Mouse (Mus musculus): ENCODE measurements around the gene Vars2. TPM values are rescaled to one million over a fixed set of nuclear protein-coding genes. Genes with fewer than 3 reads are reported as not detected.

The Vars2 gene
- polyA plus RNA-seq, 1 experiment from 2014 or later: 9.1 TPM

DNA sequence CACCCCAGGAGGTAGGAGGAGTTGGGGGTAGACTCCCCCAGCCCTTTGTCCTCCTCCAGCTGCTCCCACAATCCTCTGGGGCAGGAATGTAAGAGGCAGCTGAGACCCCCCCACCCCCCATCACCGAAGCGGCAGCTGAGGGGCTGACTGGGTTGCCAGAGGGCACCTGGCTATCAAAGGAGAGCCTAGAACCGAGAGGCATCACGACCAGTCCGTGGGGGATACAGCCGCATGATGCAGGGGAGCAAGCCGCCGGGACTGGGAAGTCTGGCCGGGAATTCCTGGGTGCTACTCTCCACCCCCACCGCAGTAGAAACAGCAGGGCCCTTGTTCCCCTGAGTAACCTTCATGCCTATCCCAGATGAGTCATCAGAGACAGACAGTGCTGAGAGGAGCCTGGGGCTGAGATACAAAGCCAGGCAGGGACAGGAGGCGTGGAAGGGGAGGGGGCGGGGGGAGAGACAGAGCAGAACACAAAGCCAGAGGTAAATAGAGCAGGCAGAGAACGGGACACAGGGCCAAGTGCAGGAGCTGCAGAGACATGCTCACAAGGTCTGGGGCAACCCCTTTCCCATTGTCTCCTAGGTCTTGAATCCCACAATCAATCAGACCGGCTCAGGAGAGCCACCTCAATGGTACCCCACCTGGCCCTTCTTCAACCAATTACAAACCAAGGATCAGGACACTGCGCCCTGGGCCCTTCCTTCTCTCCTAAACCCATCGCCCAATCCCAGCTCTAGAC, 30.5 kb upstream of the Vars2 start:
- 0 out of 2 replicates have a peak, but pooled peaks have one; percentile 28 for ATAC-seq (replicated peaks; ENCODE audit: insufficient number of reproducible peaks, low FRiP score, low TSS enrichment)
- Histone ChIP-seq H3K4me3 (ENCODE audit: low read depth, low read length) (peak overlapping the region; percentile 29), H3K27me3 (ENCODE audit: control insufficient read depth, insufficient read depth, low read length) (peaks cover 17% of the 10 kb centered on the region; the same call in 1 of the 2 replicates), H3K27ac (ENCODE audit: low read depth, low read length) (peak overlapping the region; percentile 74), H3K9me3 (replicated peaks; ENCODE audit: control insufficient read depth, low read length) (no peaks in the 10 kb centered on the region; the same call in 1 of the 2 replicates), H3K4me2 (peak overlapping the region; percentile 55), H3K36me3 (ENCODE audit: control insufficient read depth, insufficient read depth, low read length) (peaks cover 15% of the 10 kb centered on the region), H3K4me1 (ENCODE audit: control insufficient read depth, insufficient read depth, low read length) (peaks cover 35% of the 10 kb centered on the region), H3K9ac (ENCODE audit: low read depth, low read length) (peak overlapping the region; percentile 56)
- WGBS (ENCODE audit: insufficient replicate concordance): 3% methylated on average over 16 of the region's 16 CpGs

DNA sequence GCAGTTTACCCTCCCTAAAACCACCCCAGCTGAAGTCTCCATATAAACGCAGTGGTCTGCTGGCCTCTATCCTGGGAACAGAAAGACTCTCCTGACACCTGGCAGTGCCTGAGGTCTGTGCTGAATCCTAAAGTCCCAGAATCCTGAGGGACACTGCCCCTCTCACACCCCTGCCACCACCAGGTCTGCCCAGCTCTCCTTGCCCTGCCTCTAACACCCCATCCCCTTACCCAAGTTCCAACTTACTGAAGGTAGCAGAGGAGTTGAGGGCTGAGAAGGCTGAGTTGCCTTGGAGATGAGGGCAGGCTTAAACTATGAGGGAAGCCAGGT, 30.0 kb upstream of the Vars2 start:
- Histone ChIP-seq H3K27me3 (ENCODE audit: control insufficient read depth, insufficient read depth, low read length) (peaks cover 16% of the 10 kb centered on the region; the same call in 1 of the 2 replicates), H3K4me3 (ENCODE audit: low read depth, low read length) (peak overlapping the region; percentile 29), H3K9me3 (replicated peaks; ENCODE audit: control insufficient read depth, low read length) (no peaks in the 10 kb centered on the region; the same call in 1 of the 2 replicates), H3K9ac (ENCODE audit: low read depth, low read length) (peak overlapping the region; percentile 56), H3K27ac (ENCODE audit: low read depth, low read length) (peak overlapping the region; percentile 74), H3K36me3 (ENCODE audit: control insufficient read depth, insufficient read depth, low read length) (peaks cover 18% of the 10 kb centered on the region), H3K4me1 (ENCODE audit: control insufficient read depth, insufficient read depth, low read length) (peaks cover 32% of the 10 kb centered on the region), H3K4me2 (peak overlapping the region; percentile 55)
- ATAC-seq (replicated peaks; ENCODE audit: insufficient number of reproducible peaks, low FRiP score, low TSS enrichment): no peak; the same call in 1 of the 2 replicates
- 35% methylated on average over 1 of the region's 1 CpGs for WGBS (ENCODE audit: insufficient replicate concordance)

DNA sequence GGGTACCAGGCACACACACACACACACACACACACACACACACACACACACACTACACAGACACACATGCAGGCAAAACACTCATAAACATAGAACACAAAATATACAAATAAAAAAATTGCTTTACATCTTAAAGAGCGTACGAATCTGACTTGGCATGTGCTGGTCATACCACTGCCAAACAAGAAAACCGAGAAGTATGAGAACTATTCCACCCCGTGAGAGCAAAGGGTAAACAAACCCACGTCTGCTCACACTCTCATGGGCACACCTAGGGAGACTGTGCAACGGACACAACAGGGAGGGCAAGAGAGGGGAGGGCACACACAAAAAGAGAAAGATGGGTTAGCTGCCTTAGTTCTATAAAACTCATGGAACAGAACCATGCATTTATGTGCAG, 29.3 kb upstream of the Vars2 start:
- Histone ChIP-seq H3K27me3 (ENCODE audit: control insufficient read depth, insufficient read depth, low read length) (peaks cover 13% of the 10 kb centered on the region; the same call in 1 of the 2 replicates), H3K27ac (ENCODE audit: low read depth, low read length) (no peak overlapping the region; the same call in 1 of the 2 replicates), H3K4me3 (ENCODE audit: low read depth, low read length) (no peak overlapping the region), H3K9me3 (replicated peaks; ENCODE audit: control insufficient read depth, low read length) (no peaks in the 10 kb centered on the region; the same call in 1 of the 2 replicates), H3K4me2 (peak overlapping the region; percentile 55), H3K9ac (ENCODE audit: low read depth, low read length) (peak overlapping the region; percentile 56), H3K36me3 (ENCODE audit: control insufficient read depth, insufficient read depth, low read length) (peaks cover 22% of the 10 kb centered on the region), H3K4me1 (ENCODE audit: control insufficient read depth, insufficient read depth, low read length) (peaks cover 26% of the 10 kb centered on the region)
- WGBS (ENCODE audit: insufficient replicate concordance): 58% methylated on average over 6 of the region's 6 CpGs
- ATAC-seq (replicated peaks; ENCODE audit: insufficient number of reproducible peaks, low FRiP score, low TSS enrichment): no peak

DNA sequence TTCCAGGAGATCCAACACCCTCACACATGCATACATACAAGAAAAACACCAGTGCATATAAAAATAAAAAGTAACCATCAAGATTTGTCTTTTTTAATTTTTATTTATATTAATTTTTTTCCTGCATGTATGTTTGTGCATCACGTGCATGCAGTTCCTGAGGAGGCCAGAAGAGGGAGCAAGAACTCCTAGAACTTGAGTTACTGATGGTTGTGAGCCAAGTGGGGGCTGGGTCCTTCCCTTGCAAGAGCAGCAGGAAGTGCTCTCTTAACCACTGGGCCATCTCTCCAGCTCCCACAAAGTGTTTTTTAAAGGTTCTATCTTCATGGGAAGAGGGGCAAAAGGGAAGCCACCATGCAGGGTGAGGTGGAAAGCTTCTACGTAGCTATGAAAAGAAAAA, 27.9 kb upstream of the Vars2 start:
- ATAC-seq (replicated peaks; ENCODE audit: insufficient number of reproducible peaks, low FRiP score, low TSS enrichment): no peak
- 85% methylated on average over 2 of the region's 2 CpGs for WGBS (ENCODE audit: insufficient replicate concordance)

DNA sequence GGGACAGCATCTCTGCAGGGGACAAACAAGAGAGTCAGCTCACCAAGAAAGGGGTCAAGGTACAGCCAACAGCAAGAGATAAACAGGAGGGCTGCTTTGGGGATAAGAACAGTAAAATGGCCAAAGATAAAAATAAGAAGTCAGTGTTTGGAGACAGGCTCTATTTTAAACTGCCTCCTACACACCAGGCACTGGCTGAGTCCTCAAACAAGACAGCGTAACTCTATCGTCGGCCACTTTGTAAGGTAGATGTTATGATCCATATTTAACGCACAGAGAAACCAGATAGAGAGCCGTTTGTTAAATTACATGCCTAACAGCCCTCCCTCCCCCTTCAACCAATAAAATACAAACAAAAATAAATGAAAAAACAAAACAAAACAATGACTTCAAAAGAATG, 26.5 kb upstream of the Vars2 start:
- Histone ChIP-seq H3K4me1 (ENCODE audit: control insufficient read depth, insufficient read depth, low read length) (peaks cover 19% of the 10 kb centered on the region), H3K4me3 (ENCODE audit: low read depth, low read length) (no peak overlapping the region), H3K9ac (ENCODE audit: low read depth, low read length) (no peak overlapping the region), H3K9me3 (replicated peaks; ENCODE audit: control insufficient read depth, low read length) (no peaks in the 10 kb centered on the region; the same call in 1 of the 2 replicates), H3K27ac (ENCODE audit: low read depth, low read length) (no peak overlapping the region), H3K4me2 (no peak overlapping the region), H3K36me3 (ENCODE audit: control insufficient read depth, insufficient read depth, low read length) (peaks cover 36% of the 10 kb centered on the region), H3K27me3 (ENCODE audit: control insufficient read depth, insufficient read depth, low read length) (no peaks in the 10 kb centered on the region)
- 77% methylated on average over 5 of the region's 5 CpGs for WGBS (ENCODE audit: insufficient replicate concordance)
- ATAC-seq (replicated peaks; ENCODE audit: insufficient number of reproducible peaks, low FRiP score, low TSS enrichment): no peak

More for the DNA sequence above, 27.9 kb upstream of the Vars2 start:
- peaks cover 26% of the 10 kb centered on the region for H3K4me1 ChIP-seq (ENCODE audit: control insufficient read depth, insufficient read depth, low read length)
- no peak overlapping the region for H3K4me2 ChIP-seq
- peaks cover 7% of the 10 kb centered on the region; the same call in 1 of the 2 replicates for H3K27me3 ChIP-seq (ENCODE audit: control insufficient read depth, insufficient read depth, low read length)
- H3K4me3 ChIP-seq (ENCODE audit: low read depth, low read length): no peak overlapping the region
- no peak overlapping the region for H3K27ac ChIP-seq (ENCODE audit: low read depth, low read length)
- H3K9me3 ChIP-seq (replicated peaks; ENCODE audit: control insufficient read depth, low read length): no peaks in the 10 kb centered on the region; the same call in 1 of the 2 replicates
- H3K9ac ChIP-seq (ENCODE audit: low read depth, low read length): no peak overlapping the region
- H3K36me3 ChIP-seq (ENCODE audit: control insufficient read depth, insufficient read depth, low read length): peaks cover 32% of the 10 kb centered on the region

DNA sequence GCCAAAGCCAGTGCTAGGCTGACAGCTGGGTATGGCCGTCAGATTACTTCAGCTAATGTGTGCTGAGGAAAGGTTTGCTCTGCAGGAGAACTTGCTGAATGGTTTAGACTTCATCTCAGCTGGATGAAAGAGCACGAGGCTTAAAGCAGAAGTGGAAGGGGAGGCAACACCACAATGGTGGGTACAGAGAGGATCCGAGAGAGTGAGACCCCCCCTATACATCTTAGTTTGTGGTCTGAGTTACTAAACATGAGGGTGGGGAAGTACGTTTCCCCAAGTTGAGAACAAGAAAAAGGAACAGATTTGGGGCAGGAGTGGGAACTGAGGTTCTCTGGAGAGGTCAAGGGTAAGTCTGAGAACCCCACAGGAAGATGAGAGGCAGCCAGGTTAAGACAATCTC, 25.0 kb upstream of the Vars2 start:
- Histone ChIP-seq H3K4me1 (ENCODE audit: control insufficient read depth, insufficient read depth, low read length) (peaks cover 7% of the 10 kb centered on the region), H3K9me3 (replicated peaks; ENCODE audit: control insufficient read depth, low read length) (no peaks in the 10 kb centered on the region; the same call in 1 of the 2 replicates), H3K9ac (ENCODE audit: low read depth, low read length) (no peak overlapping the region), H3K36me3 (ENCODE audit: control insufficient read depth, insufficient read depth, low read length) (peaks cover 48% of the 10 kb centered on the region), H3K4me3 (ENCODE audit: low read depth, low read length) (no peak overlapping the region), H3K27ac (ENCODE audit: low read depth, low read length) (no peak overlapping the region), H3K27me3 (ENCODE audit: control insufficient read depth, insufficient read depth, low read length) (no peaks in the 10 kb centered on the region; the same call in 1 of the 2 replicates), H3K4me2 (no peak overlapping the region)
- WGBS (ENCODE audit: insufficient replicate concordance): 77% methylated on average over 4 of the region's 4 CpGs
- no peak for ATAC-seq (replicated peaks; ENCODE audit: insufficient number of reproducible peaks, low FRiP score, low TSS enrichment)

DNA sequence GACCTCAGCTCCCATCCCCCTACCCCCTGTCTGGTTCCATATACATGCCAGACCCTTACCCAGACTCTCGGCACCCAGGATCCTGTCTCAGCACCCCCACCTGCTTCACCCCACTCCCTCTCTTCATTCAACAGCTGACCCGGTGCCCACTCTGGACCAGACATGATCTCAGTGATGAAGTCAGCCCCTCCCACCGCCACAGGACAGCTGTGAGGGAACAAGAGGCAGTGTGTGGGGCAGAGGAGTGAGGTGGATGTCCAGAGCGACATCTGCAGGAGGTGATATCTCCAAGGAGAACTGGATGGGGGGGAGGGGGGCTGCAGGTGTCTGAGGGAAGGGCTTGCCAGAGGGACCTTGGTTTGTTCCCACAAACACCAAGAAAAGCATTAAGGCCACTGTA, 24.4 kb upstream of the Vars2 start:
- WGBS (ENCODE audit: insufficient replicate concordance): 67% methylated on average over 4 of the region's 4 CpGs

DNA sequence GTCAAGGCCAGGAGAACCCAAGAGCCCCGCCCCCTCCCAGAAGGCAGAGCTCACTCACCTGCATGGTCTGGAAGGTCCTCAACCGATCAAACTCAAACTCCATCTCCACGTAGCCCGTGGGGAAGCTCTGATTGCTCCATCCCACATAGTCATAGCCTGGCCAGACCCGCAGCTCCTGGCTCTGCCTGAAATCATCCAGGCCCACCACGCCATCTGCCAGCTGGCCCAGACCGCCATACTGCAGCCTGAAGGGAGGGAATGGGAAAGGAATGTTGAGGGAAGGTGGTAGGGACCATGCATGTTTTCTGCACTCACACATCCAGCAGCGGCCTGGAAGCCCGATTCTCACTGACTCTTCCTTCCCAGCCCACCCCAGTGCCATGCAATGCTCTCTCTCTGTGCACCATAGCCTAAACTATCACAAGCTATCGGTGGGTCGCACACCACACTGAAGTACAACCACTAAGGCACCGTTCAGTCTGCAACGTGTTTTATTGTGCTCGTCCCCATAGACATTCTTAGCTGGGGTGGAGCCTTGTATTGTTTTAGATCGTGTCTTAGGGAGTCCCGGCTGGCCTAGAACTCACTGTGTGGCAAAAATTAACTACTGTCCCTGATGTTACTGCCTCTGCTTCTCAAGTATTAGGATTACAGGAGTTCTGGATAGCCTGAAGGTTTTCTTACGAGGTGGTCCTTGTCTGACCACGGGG, 22.7 kb upstream of the Vars2 start:
- ATAC-seq (replicated peaks; ENCODE audit: insufficient number of reproducible peaks, low FRiP score, low TSS enrichment): no peak
- Histone ChIP-seq H3K4me1 (ENCODE audit: control insufficient read depth, insufficient read depth, low read length) (no peaks in the 10 kb centered on the region), H3K27me3 (ENCODE audit: control insufficient read depth, insufficient read depth, low read length) (peaks cover 3% of the 10 kb centered on the region; the same call in 1 of the 2 replicates), H3K4me2 (no peak overlapping the region), H3K9ac (ENCODE audit: low read depth, low read length) (no peak overlapping the region), H3K36me3 (ENCODE audit: control insufficient read depth, insufficient read depth, low read length) (peaks cover 56% of the 10 kb centered on the region), H3K27ac (ENCODE audit: low read depth, low read length) (no peak overlapping the region), H3K4me3 (ENCODE audit: low read depth, low read length) (no peak overlapping the region), H3K9me3 (replicated peaks; ENCODE audit: control insufficient read depth, low read length) (no peaks in the 10 kb centered on the region)
- 85% methylated on average over 18 of the region's 18 CpGs for WGBS (ENCODE audit: insufficient replicate concordance)

More for the DNA sequence above, 24.4 kb upstream of the Vars2 start:
- H3K27me3 ChIP-seq (ENCODE audit: control insufficient read depth, insufficient read depth, low read length): peaks cover 3% of the 10 kb centered on the region; the same call in 1 of the 2 replicates
- H3K4me2 ChIP-seq: no peak overlapping the region
- H3K4me1 ChIP-seq (ENCODE audit: control insufficient read depth, insufficient read depth, low read length): 0 out of 2 replicates have a peak, but pooled peaks cover 1% of the 10 kb centered on the region
- no peaks in the 10 kb centered on the region; the same call in 1 of the 2 replicates for H3K9me3 ChIP-seq (replicated peaks; ENCODE audit: control insufficient read depth, low read length)
- H3K36me3 ChIP-seq (ENCODE audit: control insufficient read depth, insufficient read depth, low read length): peaks cover 53% of the 10 kb centered on the region
- ATAC-seq (replicated peaks; ENCODE audit: insufficient number of reproducible peaks, low FRiP score, low TSS enrichment): no peak
- no peak overlapping the region for H3K9ac ChIP-seq (ENCODE audit: low read depth, low read length)
- H3K27ac ChIP-seq (ENCODE audit: low read depth, low read length): no peak overlapping the region
- no peak overlapping the region for H3K4me3 ChIP-seq (ENCODE audit: low read depth, low read length)

All from heart, embryonic 11.5 days (tissue).